Mouse (Mus musculus) left cerebral cortex, adult 2 months (tissue): Measurements from ENCODE around the gene Ift27. TPM values are rescaled to one million over a fixed set of nuclear protein-coding genes. Genes with fewer than 3 reads are reported as not detected.
A peak's percentile ranks its signal among the peaks of the same experiment; 100 is the strongest.

Experiments used
- DNase-seq, 2 experiments: peaks; one replicate each; pipeline ENCODE4 v3.0.0; 2021 to 2022; ENCODE audit warnings: low spot score in 2 of 2, mixed read lengths in 1 of 2; ENCODE audit errors: extremely low spot score in 1 of 2
- H3K27ac ChIP-seq: fragments of 200-600 bp; 2 replicates; pipeline ENCODE4 v1.8.1; 2022
- H3K4me3 ChIP-seq: fragments of 200-600 bp; 2 replicates; pipeline ENCODE4 v1.8.1; 2022
- CTCF ChIP-seq: fragments of 200-600 bp; IDR thresholded peaks from 2 replicates; pipeline ENCODE4 v1.8.1; 2022; ENCODE audit warnings: antibody characterized with exemption, mild to moderate bottlenecking, moderate library complexity
- intact Hi-C: fragments of 180-260 bp; cut with DNase I; formaldehyde crosslinking; loops from one replicate; pipeline ENCODE4 v1.15.1; 2025
- total RNA-seq, 2 experiments: library from RNA; stranded (reverse); gene quantifications; 2 replicates each; pipeline ENCODE4 v1.2.3; 2021

The Ift27 gene
- total RNA-seq, 2 experiments from 2014 or later: 31.4 to 32.2 TPM

DNA sequence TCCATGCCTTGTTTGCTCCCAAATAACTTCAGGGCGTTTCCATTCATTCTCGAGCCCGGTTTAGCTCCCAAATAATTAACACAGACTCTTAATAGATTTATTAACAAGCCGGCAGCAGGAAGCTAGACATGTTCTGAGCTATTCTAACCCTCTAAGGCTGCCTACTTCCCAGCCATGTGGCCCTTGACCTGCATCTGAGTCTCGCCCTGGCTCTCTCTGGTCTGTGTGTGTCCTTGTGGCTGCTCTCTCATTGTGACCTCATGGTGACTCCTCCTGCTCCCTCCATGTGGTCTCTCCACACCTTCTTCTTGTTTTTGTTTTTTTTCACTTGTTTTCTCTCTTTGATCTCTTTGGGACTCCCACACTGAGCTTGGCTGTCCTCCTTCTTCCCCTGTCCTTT is 13.0 kb upstream of the Ift27 start:
- H3K4me3 ChIP-seq: no peak overlapping the region
- DNase-seq: no peak
- no peak overlapping the region for H3K27ac ChIP-seq
- no peak for TF ChIP-seq CTCF
- intact Hi-C loops: loop anchor here (5.0 kb wide), 2 partner anchors 35 to 135 kb away; no protein-coding TSS in a partner anchor

DNA sequence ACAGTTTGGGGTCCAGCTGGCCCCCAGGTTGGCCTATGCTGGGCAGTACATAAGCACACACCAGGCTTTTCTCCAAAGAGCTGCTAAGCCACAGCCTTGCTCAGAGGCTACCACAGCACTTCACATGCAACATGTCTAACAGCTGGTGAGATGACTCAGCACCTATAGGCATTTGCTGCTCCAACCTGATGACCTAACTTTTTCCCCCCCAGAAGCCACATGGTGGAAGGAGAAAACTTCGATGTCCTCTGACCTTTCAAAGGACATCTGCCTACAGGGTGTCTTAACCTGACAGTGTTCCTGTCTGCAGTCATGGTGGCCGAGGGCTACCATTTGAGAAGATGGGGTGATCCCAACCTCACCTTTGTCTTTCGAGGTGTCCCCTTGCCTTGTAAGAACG is 11.7 kb upstream of the Ift27 start:
- Histone ChIP-seq H3K4me3 (no peak overlapping the region), H3K27ac (no peak overlapping the region)
- intact Hi-C loops: loop anchor here (5.0 kb wide), 2 partner anchors 37 to 137 kb away; no protein-coding TSS in a partner anchor
- TF ChIP-seq CTCF: no peak
- no peak for DNase-seq

GRCm38 (mm10) chr15:78184855-78185254 is 10.9 kb upstream of the Ift27 start:
- peak; percentile 49 for TF ChIP-seq CTCF
- Histone ChIP-seq H3K27ac (no peak overlapping the region), H3K4me3 (no peak overlapping the region)
- intact Hi-C loops: loop anchor here (5.0 kb wide), 2 partner anchors 37 to 137 kb away; no protein-coding TSS in a partner anchor
- peak; percentile 25 to 30 for DNase-seq

- no peak for TF ChIP-seq CTCF
- DNase-seq: peak; percentile 26 to 39
- Histone ChIP-seq H3K4me3 (no peak overlapping the region), H3K27ac (peak overlapping the region; percentile 77)
- intact Hi-C loops: no loop called here
Observed at GRCm38 (mm10) chr15:78181701-78182405, 7.9 kb upstream of the Ift27 start.

DNA sequence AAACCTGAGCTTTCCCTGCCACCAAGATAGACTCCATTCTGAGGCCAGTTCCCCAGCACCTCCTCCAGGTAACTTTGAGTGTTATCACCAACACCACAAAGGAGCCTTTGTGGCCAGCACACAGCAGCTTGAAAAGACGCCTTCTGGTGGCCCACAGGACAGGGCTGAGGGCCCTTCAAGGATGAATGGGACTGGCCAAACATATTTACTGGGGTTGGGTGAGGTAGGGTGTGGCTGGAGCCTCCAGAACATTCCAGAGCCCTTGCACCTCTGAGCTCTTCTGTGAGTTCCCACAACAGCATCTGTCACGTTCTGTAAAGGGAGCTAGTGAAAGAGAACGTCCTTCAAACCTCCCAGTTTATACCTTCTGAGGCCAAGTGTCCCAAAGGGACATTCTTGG is 5.9 kb upstream of the Ift27 start:
- intact Hi-C loops: loop anchor here (5.0 kb wide), 1 partner anchor 253 kb away; no protein-coding TSS in a partner anchor
- no peak overlapping the region for H3K4me3 ChIP-seq
- DNase-seq: no peak
- no peak overlapping the region for H3K27ac ChIP-seq
- TF ChIP-seq CTCF: no peak

- peak; percentile 85 to 94 for DNase-seq
- Histone ChIP-seq H3K27ac (no peak overlapping the region), H3K4me3 (no peak overlapping the region)
- intact Hi-C loops: loop anchor here (1.0 to 5.0 kb wide), 2 partner anchors 61 to 254 kb away; no protein-coding TSS in a partner anchor
- TF ChIP-seq CTCF: peak; percentile 95
Observed at GRCm38 (mm10) chr15:78178397-78178796, 4.5 kb upstream of the Ift27 start.

DNA sequence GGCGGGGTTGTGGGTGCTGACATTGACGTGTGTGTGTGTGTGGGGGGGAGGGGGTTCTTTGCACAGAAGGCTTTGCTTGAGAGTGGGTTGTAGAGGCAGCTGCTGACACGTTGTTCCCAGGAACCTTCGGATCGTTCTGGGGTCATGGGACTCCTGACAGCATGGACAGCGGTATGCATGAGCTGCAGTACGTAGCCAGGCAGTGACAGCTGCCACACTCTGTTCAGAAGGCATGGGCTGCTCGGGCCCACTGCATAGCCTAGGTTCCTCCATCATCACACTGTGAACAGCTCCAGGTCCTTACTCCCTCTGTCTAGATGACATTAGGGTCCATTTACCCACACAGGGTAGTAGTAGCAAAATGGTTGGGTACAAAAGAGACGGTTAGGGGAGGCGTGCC is 3.4 kb upstream of the Ift27 start:
- DNase-seq: no peak
- intact Hi-C loops: loop anchor here (2.0 to 5.0 kb wide), 2 partner anchors 164 to 255 kb away; no protein-coding TSS in a partner anchor
- Histone ChIP-seq H3K4me3 (no peak overlapping the region), H3K27ac (no peak overlapping the region)
- no peak for TF ChIP-seq CTCF

DNA sequence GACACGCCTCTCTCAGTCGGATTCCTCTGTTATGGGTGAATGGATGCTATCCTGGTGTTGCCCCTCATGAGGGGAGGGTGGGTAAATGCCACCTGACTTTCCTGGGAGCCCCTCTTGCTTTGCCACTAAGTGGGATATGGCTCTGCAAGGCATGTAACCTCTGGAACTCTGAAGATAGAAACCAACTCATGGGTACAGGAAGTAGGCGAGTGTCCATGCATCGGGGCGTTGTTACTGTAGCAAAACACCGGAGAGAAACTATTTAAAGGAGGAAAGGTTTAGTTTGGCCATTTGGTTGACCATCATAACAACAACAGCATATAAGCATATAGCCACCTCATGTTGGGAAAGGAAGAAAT is 959 bp upstream of the Ift27 start:
- Histone ChIP-seq H3K27ac (peak overlapping the region; percentile 96), H3K4me3 (peak overlapping the region; percentile 48)
- intact Hi-C loops: loop anchor here (5.0 kb wide), 4 partner anchors 113 to 257 kb away; no protein-coding TSS in a partner anchor
- DNase-seq: no peak
- TF ChIP-seq CTCF: no peak

- DNase-seq: peak in 1 of 2 experiments; percentile 16
- H3K4me3 ChIP-seq: peak overlapping the region; percentile 71
- peak overlapping the region; percentile 56 for H3K27ac ChIP-seq
- intact Hi-C loops: loop anchor here (1.0 to 5.0 kb wide), 5 partner anchors 54 to 241 kb away; no protein-coding TSS in a partner anchor
- TF ChIP-seq CTCF: no peak
Observed at GRCm38 (mm10) chr15:78172899-78173817, 749 bp downstream of the Ift27 start.

DNA sequence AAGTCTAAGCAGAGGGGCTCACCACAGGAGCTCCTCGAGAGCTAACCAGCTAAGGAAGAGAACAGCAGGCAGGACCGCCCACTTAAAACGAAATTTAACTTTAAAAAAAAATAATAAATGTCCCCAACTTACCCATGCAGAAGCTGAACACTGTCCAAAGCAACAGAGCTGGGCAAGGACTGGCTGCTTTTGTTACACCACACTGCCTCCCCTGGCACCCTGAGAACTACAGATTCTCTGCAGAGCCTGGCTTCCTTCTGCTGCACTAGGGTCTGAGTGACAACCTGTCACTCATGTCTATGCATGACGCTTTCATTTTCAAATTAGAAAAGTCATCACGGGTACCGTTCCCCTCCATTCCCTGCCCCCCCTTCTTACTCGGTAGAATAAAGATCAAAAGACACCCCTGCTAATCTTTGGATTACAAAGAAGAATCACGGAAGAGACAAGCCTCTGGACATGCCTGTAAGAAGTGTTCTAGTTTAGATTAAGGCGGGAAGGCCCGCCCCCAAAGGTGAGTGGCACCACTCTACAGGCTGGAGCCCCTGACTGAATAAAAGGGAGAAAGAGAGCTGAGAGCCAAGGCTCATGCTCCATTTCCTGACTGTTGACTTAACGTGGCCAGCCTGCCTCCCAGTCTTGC is 1.5 kb downstream of the Ift27 start:
- H3K27ac ChIP-seq: peak overlapping the region; percentile 21; the same call in 1 of the 2 replicates
- DNase-seq: peak in 1 of 2 experiments; percentile 31
- peak; percentile 48 for TF ChIP-seq CTCF
- H3K4me3 ChIP-seq: no peak overlapping the region; the same call in 1 of the 2 replicates
- intact Hi-C loops: loop anchor here (1.0 to 5.0 kb wide), 5 partner anchors 54 to 240 kb away; no protein-coding TSS in a partner anchor

DNA sequence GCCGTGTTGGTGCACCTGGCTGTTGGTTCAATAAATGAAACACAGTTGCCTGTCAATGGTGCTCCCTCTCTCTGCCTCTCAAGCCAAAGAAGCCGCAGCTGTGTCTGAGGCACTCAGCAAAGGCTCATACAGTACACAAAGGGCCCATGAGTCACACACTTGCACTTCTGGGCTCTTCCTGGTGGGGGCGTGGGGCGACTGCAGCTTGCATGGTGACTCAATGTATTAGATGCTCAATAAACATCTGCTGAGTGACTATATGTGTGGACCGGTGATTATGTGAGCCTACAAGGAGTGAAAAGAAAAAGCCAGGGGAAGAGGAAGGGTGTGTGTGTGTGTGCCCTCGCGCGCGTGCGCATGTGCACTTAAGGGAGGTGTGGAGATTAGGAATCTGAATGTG is 2.3 kb downstream of the Ift27 start:
- no peak overlapping the region for H3K4me3 ChIP-seq
- peak; percentile 25 for TF ChIP-seq CTCF
- DNase-seq: peak; percentile 37 to 54
- intact Hi-C loops: loop anchor here (1.0 to 5.0 kb wide), 5 partner anchors 53 to 239 kb away; no protein-coding TSS in a partner anchor
- H3K27ac ChIP-seq: peak overlapping the region; percentile 21; the same call in 1 of the 2 replicates
